Mouse (Mus musculus) gastrocnemius, postnatal 10 days (tissue): ENCODE results near the gene Slc6a11. TPM values are rescaled to one million over a fixed set of nuclear protein-coding genes. Genes with fewer than 3 reads are reported as not detected.

Experiments
- DNase-seq: peaks from one replicate; pipeline ENCODE4 v3.0.0; 2021; ENCODE audit warnings: mixed read lengths
- long read RNA-seq, 2 experiments: library from polyadenylated mRNA; stranded (forward); transcript quantifications; one replicate each; pipeline ENCODE4 v2.0.0; 2021
- total RNA-seq, 2 experiments: library from RNA; stranded (reverse); gene quantifications; 2 replicates each; pipeline ENCODE4 v1.2.3; 2021

Slc6a11 gene
- total RNA-seq, result under 1 TPM; 0.52 to 0.61 TPM
- long read RNA-seq, experiment 1, result 0 reads
- long read RNA-seq, experiment 2, result 0 reads

- peak; percentile 9 for DNase-seq
Measured at GRCm38 (mm10) chr6:114131122-114131872, at the start of gene Slc6a11. Slc6a11 (plus strand) TSS chr6:114131241.

GRCm38 (mm10) chr6:114087106-114087505, 43.9 kb upstream of the Slc6a11 start:
- peak; percentile 11 for DNase-seq

- peak; percentile 63 for DNase-seq
Measured at GRCm38 (mm10) chr6:114089626-114090025, 41.4 kb upstream of the Slc6a11 start.

GRCm38 (mm10) chr6:114092216-114092615, 38.8 kb upstream of the Slc6a11 start:
- DNase-seq, result no peak

GRCm38 (mm10) chr6:114094251-114094650, 36.8 kb upstream of the Slc6a11 start:
- DNase-seq, result no peak

- no peak for DNase-seq
Measured at GRCm38 (mm10) chr6:114096574-114096973, 34.5 kb upstream of the Slc6a11 start.

GRCm38 (mm10) chr6:114101923-114102322, 29.1 kb upstream of the Slc6a11 start:
- no peak for DNase-seq

- no peak for DNase-seq
Measured at GRCm38 (mm10) chr6:114119507-114119906, 11.5 kb upstream of the Slc6a11 start.

- DNase-seq, result no peak
Measured at GRCm38 (mm10) chr6:114125530-114125929, 5.5 kb upstream of the Slc6a11 start.

GRCm38 (mm10) chr6:114132472-114132871, 1.4 kb downstream of the Slc6a11 start:
- no peak for DNase-seq

GRCm38 (mm10) chr6:114132916-114133315, 1.9 kb downstream of the Slc6a11 start:
- DNase-seq, result no peak

GRCm38 (mm10) chr6:114138970-114139369, 7.9 kb downstream of the Slc6a11 start:
- no peak for DNase-seq

- no peak for DNase-seq
Measured at GRCm38 (mm10) chr6:114141481-114141880, 10.4 kb downstream of the Slc6a11 start.

GRCm38 (mm10) chr6:114142480-114142879, 11.4 kb downstream of the Slc6a11 start:
- no peak for DNase-seq

GRCm38 (mm10) chr6:114143544-114143943, 12.5 kb downstream of the Slc6a11 start:
- no peak for DNase-seq

- DNase-seq, result no peak
Measured at GRCm38 (mm10) chr6:114144447-114145105, 13.5 kb downstream of the Slc6a11 start.

GRCm38 (mm10) chr6:114145650-114146329, 14.7 kb downstream of the Slc6a11 start:
- DNase-seq, result no peak

- no peak for DNase-seq
Measured at GRCm38 (mm10) chr6:114155720-114156119, 24.7 kb downstream of the Slc6a11 start.

GRCm38 (mm10) chr6:114158811-114159210, 27.8 kb downstream of the Slc6a11 start:
- DNase-seq, result no peak

GRCm38 (mm10) chr6:114160732-114161131, 29.7 kb downstream of the Slc6a11 start:
- no peak for DNase-seq

- DNase-seq, result no peak
Measured at GRCm38 (mm10) chr6:114174052-114174397, 43.0 kb downstream of the Slc6a11 start.

- DNase-seq, result no peak
Measured at GRCm38 (mm10) chr6:114174398-114175140, 43.5 kb downstream of the Slc6a11 start.
